Mouse (Mus musculus): ENCODE measurements around the gene Lhx4.

DNA sequence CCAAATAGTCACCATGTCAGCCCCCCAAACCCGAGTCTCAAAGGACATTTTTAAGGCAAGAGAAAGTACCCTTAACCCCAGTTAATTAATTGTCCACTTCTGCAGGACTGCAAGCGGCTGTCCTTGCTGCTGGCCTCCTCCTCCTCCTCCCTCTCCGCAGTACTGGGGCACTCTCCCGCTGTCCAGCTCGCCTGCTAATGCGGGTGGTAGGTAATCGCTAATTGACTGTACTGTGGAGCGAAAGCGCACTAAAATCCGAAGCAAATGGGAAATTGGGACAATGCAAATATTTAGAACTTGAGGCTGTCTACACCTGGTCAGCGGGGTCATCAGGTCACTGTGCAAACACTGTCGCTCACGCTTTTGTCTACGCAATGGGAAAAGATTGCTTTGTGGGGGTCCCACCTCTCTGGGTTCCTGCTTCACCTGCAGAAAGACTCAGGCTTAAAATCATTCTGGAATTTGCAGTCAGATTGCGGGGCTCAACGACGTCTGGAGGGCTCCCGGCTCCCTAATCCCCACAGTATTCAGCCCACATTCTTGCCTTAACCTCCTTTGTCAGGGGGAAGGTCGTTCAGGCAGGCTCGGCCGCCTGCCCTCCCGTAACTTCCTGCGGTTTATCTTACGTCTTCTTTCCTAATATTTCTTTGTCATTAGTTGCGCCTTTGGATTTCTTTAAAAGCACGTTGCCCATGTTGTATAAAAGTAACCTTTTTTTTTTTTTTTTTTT lies 15.2 kb downstream of the Lhx4 start:
- TF ChIP-seq E2F4 (IDR thresholded peaks at IDR 0.05; ENCODE audit: borderline replicate concordance, low read depth, low read length) (no peak), ZMIZ1 (IDR thresholded peaks at IDR 0.05; ENCODE audit: low read depth, low read length) (no peak), CTCF (IDR thresholded peaks at IDR 0.05 in 2 of 3, conservative IDR thresholded peaks at IDR 0.05 in 1 of 3; ENCODE audit: control insufficient read depth in 1 of 3, insufficient read depth in 1 of 3, low read depth in 2 of 3, low read length in 3 of 3, poor library complexity in 1 of 3, severe bottlenecking in 1 of 3) (no peak), TAL1 (IDR thresholded peaks at IDR 0.05; ENCODE audit: low read length) (no peak), GATA1 (IDR thresholded peaks at IDR 0.05; ENCODE audit: low read depth, low read length) (no peak)

All from MEL (cell line).